Mouse (Mus musculus) brain, embryonic 14.5 days (tissue): ENCODE results near the gene Large1. TPM values are rescaled to one million over a fixed set of nuclear protein-coding genes. Genes with fewer than 3 reads are reported as not detected.
A peak's percentile ranks its signal among the peaks of the same experiment; 100 is the strongest.
"Not testable (repeated sequence)": the region's sequence is repeated elsewhere in the genome, so short reads cannot be mapped to it uniquely, and the experiment has no call there.

Experiments
- DNase-seq: peaks from one replicate; pipeline ENCODE4 v3.0.0-alpha.2; 2011; ENCODE audit warnings: low read depth
- CTCF ChIP-seq: fragments of 200-500 bp; IDR thresholded peaks from 2 replicates; pipeline ENCODE4 v1.5.1; 2012; ENCODE audit warnings: inconsistent platforms, mild to moderate bottlenecking, moderate library complexity, borderline replicate concordance; ENCODE audit not compliant: insufficient read depth, insufficient read length; ENCODE audit errors: extremely low read depth
- POLR2A ChIP-seq: fragments of 200-500 bp; IDR thresholded peaks from 2 replicates; pipeline ENCODE4 v1.6.1; 2012; ENCODE audit warnings: mild to moderate bottlenecking, inconsistent platforms, borderline replicate concordance; ENCODE audit not compliant: poor library complexity, insufficient read depth, insufficient read length, severe bottlenecking; ENCODE audit errors: extremely low read depth
- polyA plus RNA-seq: library from polyadenylated mRNA; depleted of rRNA; stranded (reverse); fragments of >200 nt; gene quantifications from 2 replicates; pipeline ENCODE4 v1.2.3, GENCODE M21; 2012

Gene Large1
- polyA plus RNA-seq, 1 experiment = 43.1 TPM

DNA sequence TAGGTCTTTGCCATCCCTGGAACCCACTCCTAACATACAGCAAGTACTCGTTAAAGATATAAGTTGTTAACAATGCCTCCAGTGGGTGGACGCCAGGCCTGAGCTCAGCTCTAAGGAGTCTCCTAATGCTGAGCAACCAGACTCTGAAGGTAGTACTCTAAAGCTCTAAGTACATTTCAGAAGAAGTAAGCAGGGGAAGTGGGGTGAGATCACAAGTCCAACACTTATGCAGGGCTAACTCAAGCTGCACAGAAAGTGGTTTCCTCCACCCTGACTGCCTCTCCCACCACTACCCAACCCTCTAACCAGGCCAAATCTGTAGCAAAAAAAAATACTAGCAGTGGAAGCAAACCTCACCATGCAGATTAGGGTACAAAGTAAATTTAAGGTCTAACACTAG lies 61.7 kb downstream of the Large1 start:
- DNase-seq = no peak
- TF ChIP-seq CTCF (no peak), POLR2A (no peak)

DNA sequence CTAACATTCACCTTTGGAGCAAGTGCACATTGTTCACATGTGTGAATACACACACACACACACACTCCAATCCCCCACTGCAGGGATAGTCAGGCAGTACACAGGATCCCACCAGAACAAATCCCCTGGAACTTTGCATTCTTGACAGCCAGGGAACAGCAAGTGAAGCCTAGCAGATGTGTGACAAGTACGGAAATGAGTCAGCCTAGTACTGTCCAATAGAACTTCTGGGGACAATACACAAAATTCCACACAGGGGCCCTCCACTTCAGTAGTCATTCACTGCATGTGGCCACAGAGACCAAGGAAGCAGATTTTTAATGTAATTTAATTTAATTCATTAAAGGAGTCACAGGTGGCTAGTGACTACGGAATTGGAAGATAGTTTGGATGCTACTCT lies 62.7 kb downstream of the Large1 start:
- TF ChIP-seq POLR2A (no peak), CTCF (no peak)
- DNase-seq = no peak

DNA sequence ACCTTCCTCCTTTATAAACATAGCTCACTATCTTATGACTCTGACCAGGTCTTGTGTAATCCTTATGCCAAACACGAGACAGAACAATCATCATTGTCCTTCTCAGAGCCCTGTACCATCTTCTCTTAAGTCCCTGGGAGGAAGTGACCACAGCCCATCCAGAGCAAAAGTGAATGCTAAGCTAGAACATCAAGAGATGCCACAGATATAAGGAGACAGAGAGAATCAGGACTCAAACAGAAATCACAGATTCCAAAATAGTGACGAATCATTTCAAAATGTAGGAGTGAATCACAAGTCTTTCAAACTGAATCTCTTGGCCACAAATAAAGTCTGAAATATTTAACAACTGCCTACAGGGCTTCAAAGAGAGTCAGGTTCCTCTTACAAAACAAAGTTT lies 63.5 kb downstream of the Large1 start:
- DNase-seq = no peak

DNA sequence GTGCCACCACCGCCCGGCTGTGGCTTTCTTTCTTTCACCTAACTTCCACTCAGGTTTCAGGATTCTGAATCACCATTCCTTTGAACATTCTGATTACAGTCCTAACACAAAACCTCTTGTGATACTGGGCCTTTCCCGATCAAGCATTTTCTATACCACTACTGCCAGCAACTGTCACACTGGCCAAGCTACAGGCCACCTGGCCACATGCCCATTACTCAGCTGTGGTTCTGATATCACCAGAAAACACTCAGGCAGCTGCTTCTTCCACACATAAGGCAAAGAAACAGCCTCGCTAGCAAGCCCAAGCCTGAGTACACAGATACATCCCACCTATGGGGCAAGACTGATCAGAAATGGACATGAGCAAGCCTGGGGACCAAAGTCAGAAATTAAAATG lies 71.3 kb downstream of the Large1 start:
- no peak for TF ChIP-seq CTCF
- no peak for TF ChIP-seq POLR2A
- DNase-seq = peak; percentile 28

More for the DNA sequence above, 63.5 kb downstream of the Large1 start:
- no peak for TF ChIP-seq POLR2A
- no peak for TF ChIP-seq CTCF

DNA sequence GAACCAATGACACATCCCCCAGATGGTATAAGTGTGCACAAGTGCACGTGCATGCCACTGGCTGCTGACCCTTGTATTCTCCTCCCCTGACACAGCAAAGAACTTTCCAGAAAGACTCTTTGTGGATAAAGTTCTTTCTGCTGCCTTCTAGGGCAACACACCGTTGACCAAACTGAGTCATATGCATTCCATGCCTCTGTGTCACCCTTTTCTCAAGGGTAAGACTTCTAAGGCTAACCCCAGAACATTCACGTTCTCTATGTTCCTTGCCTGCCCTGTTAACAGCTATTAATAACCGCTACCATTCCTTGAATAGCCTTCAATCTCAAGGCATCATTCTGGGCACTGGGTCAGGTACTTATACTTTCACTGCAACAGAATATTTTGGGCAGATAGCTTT lies 77.3 kb downstream of the Large1 start:
- no peak for TF ChIP-seq POLR2A
- no peak for TF ChIP-seq CTCF
- DNase-seq = no peak

DNA sequence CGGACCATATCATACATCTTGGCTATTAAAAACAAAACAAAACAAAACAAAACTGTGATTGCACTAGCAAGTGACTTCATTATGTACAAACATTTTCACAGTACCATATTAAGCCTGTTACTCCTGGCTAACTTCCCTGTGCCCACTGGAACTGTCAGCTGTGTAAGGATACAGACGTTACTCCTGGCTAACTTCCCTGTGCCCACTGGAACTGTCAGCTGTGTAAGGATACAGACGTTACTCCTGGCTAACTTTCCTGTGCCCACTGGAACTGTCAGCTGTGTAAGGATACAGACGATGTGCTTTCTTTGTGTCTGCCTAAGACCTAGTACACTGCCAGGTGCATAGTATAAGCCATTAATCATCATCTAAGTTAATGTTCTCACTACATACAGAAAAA lies 77.9 kb downstream of the Large1 start:
- DNase-seq = not testable (repeated sequence)

DNA sequence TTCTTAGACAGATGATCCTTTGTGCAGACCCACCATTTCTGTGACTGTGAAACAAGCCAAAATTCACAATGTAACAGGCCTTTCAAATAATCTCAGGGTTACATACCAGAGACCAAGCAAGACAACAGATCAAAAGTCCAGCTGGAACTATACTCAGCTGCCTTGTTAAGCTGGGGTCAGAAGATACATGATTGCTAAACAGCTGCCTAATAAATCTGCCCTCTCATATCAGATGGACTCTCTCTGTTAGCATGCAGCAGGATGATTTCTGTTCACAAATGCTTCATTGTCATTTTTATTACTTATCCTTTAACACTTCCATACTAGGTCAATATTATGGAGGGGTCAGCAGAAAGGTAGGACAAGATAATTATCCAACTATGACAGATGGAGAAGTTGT lies 80.2 kb downstream of the Large1 start:
- TF ChIP-seq CTCF (no peak), POLR2A (no peak)
- DNase-seq = no peak

DNA sequence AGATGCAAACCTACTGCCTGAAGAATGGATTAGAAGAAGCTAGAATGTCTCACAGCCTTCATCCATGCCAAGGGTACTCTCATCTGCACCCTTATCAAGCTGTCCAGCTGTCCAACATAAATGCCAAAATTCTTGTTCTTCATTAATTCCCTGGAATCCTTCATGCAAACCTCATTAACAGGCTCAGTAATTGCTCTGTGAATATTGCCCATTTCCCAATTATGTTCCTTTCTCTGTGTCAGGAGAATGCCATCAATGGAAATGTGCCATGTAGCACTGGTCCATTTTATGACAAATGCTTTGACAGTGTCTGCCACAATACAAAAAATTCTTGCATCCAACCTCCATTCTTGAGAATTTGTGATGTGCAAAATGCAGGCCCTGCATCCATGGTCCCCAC lies 82.3 kb downstream of the Large1 start:
- DNase-seq = peak; percentile 46
- no peak for TF ChIP-seq CTCF
- TF ChIP-seq POLR2A = no peak

DNA sequence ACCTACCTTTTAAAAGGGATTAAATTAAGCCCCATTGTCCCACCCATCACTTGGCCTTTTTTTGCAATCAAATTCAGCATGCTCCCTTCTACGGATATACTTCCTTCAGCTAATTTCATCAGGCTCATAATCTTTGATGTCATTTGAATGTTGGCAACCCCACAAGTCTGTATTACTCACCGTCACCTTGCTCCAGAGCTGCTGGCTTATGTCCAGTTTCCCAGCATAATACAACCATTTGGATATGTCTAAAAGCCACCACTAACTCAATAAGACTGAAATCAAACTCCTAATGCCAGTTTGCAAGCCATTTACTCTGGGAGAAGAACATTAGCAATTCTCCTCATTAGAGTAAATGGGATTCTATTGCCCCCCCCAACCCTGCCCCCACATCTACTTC lies 95.4 kb downstream of the Large1 start:
- TF ChIP-seq POLR2A = no peak
- no peak for TF ChIP-seq CTCF
- peak; percentile 17 for DNase-seq

DNA sequence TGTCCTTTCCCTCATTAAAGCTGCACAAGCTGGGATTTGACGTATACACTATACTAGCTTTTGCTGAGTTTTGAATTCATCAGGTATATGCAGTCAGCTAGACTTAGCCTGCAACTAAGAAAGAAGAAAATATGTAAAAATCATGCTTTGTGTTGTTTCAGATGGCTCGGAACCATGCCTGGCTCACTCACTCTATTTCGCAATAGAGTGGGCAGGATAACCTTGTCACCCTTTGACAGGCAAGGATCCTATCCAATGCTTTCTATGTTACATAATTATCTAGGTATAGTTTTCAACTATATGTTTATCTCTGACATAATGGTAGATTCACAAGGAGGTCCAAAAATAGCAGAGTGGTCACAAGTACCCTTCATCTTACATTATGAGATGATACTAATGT lies 109.2 kb downstream of the Large1 start:
- TF ChIP-seq CTCF (no peak), POLR2A (no peak)
- no peak for DNase-seq

DNA sequence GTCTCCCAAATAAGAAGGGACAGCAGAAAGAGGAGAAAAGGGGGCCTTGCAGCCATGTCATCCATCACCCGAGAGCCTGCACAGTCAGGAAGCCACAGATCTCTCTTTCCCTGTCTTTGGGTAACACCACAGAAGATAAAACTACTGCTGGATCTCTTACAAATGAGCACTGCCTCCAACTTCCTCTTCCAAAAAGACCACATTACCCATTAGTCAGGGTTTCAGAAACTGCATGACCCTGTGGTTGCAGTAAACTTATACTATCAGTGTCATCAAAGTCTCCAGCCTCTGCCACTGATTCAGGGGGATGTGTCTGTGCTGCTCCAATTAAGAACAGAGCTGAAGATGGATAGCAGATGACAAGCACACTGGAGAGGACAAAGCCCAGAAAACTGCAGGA lies 111.3 kb downstream of the Large1 start:
- DNase-seq = no peak
- no peak for TF ChIP-seq CTCF
- TF ChIP-seq POLR2A = no peak

DNA sequence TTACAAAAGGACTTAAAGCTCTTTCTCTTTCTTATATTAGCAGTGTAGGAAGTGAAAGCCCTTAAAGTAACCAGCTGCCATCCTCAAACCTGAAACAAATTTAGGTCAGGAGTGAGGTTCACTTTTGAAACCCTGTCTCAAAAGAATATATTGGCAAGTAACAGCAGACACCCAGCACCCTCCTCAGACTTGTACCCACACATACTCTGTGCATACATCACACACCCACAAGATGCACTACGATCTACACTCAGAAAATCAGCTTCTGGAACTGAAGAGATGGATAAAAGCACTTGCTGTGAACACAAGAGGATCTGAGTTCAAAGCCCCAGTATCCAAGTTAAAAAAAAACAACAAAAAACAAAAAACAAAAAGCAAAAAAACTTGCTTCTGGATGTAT lies 119.1 kb downstream of the Large1 start:
- no peak for DNase-seq
- no peak for TF ChIP-seq CTCF
- TF ChIP-seq POLR2A = no peak
